Mouse (Mus musculus) embryonic fibroblast, embryonic 13.5 days (primary cell): Measurements from ENCODE around the gene Gba.

ENCODE experiments used
- CTCF ChIP-seq: IDR thresholded peaks from 2 replicates; pipeline ENCODE4 v1.5.1; 2011; ENCODE audit warnings: mild to moderate bottlenecking, control low read depth, low read length, moderate library complexity, borderline replicate concordance; ENCODE audit not compliant: insufficient read depth
- POLR2A ChIP-seq: IDR thresholded peaks from 2 replicates; pipeline ENCODE4 v1.6.1; 2011; ENCODE audit warnings: low read depth, mild to moderate bottlenecking, control low read depth, low read length, moderate library complexity

DNA sequence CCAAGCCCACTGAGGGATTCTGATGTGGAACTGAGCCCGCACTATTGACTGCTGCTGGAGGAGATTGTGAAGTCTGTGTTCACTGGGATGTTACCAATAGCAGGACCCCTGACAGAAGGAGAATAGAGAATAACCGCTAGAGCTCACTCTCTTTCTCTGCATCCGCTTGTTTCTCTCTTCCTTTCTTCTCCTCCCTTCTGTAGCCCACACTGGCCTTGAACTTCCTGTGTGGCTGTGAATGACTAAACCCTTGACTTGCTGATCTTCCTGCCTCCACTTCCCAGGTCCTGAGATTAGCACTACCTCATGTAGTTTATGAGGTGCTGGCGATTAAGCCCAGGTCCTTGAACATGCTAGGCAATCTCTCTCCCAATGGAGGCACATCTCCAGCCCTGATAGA is 44.7 kb downstream of the Gba start:
- TF ChIP-seq CTCF, result no peak
- 0 out of 2 replicates have a peak, but pooled peaks have one; percentile 24 for TF ChIP-seq POLR2A
